Mouse (Mus musculus) hematopoietic multipotent progenitor cell, adult 10-12 weeks (in vitro differentiated cells): ENCODE measurements around the gene Vmn1r204. TPM values are rescaled to one million over a fixed set of nuclear protein-coding genes. Genes with fewer than 3 reads are reported as not detected.

ENCODE experiments used
- polyA plus RNA-seq: library from polyadenylated mRNA; stranded (reverse); fragments of >175 nt; gene quantifications from 2 replicates; pipeline ENCODE4 v1.2.3, GENCODE M21; 2012; ENCODE audit warnings: low replicate concordance

Gene Vmn1r204
- polyA plus RNA-seq = not detected in 2 replicates

DNA sequence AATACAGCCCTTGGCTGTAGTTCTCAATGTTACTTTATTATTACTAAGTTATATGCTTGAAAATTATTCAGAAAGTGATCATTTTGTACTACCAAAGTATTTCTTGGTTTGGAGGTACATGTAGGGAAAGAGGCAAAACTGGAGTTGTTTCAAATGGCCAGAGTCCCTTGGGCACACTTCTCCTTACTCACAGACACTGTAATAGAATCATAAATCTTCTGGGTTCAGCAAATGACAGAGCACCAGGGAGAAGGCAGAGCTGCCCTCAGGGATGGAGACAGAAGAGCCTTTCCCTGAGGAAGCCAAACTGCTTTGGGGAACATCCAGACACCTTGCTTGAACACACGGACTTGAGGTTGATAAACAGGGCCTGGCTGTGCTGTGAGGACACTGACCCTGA lies at the start of gene Vmn1r204:
TSS of gene Vmn1r204 (plus strand) at position 301 of the 400 bp plus-strand sequence.

DNA sequence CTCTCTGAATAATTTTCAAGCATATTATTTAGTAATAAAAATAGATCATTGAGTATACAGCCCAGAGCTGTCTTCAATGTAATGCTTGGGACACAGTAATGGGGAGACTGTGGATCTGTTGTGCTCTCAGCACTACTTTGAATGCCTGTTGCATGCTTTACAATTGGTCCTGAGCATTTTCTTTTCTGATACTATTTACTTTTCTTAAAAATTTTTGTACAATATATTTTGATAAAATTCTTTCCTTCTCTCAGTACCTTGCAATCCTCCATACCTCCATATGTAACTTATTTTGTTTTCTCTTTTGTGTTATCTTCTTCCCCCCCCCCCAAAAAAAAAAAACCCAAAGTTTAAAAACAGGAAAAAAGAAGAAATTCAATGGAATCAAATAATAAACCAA lies 47.7 kb upstream of the Vmn1r204 start, which contains the start of gene Vmn1r202:
TSS of gene Vmn1r202 (minus strand) at position 101 of the 400 bp plus-strand sequence.

DNA sequence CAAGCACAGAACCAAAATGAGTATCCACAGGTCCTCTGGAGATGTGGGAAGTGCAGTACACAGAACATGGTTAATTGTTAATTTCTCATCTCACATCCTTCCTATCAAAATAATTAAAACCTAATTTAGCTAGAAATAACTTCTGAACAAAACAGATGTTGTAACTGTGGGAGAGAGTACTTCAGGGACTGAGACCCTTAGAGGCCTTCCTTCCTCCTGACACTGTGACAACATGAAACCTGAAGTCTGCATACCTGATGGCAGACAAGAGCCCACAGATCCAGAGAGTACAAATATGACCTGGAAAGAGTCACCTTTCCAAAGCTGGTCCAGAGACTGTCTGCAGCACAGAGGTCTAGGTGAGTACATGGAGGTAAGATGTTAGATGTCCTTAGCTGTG lies 35.2 kb upstream of the Vmn1r204 start, which contains the start of gene Vmn1r203:
TSS of gene Vmn1r203 (plus strand) at position 301 of the 400 bp plus-strand sequence.

DNA sequence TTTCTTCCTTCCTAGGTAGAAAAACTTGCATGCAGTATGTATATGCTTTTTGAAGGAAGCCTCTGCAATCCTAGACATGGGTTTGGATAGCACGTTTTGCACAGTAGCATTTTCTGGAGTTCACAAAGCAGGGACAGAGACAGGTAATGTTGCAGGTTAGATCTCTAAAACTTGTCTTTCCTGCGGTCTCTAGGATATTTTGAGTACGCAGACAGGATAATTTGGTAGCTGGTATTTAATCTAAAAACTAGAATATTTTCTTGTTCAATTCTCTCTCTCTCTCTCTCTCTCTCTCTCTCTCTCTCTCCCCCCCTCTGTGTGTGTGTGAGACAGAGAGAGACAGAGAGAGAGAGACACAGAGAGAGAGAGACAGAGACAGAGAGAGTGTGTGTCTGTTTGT lies 39.9 kb downstream of the Vmn1r204 start, which contains the start of gene Vmn1r205:
TSS of gene Vmn1r205 (minus strand) at position 101 of the 400 bp plus-strand sequence.

Other genes with a start within 250 kb of the Vmn1r204 start
- not detected in 2 replicates for gene Vmn1r197, start 228.6 kb upstream of the Vmn1r204 start, polyA plus RNA-seq
- not detected in 2 replicates for gene Vmn1r198, start 202.8 kb upstream of the Vmn1r204 start, polyA plus RNA-seq
- gene Vmn1r199, start 173.4 kb upstream of the Vmn1r204 start, polyA plus RNA-seq = not detected in 2 replicates
- not detected in 2 replicates for gene Vmn1r200, start 162.8 kb upstream of the Vmn1r204 start, polyA plus RNA-seq
- not detected in 2 replicates for gene Vmn1r201, start 81.3 kb upstream of the Vmn1r204 start, polyA plus RNA-seq
- gene Vmn1r202, start 47.8 kb upstream of the Vmn1r204 start, polyA plus RNA-seq = not detected in 2 replicates
- gene Vmn1r203, start 35.1 kb upstream of the Vmn1r204 start, polyA plus RNA-seq = not detected in 2 replicates
- not detected in 2 replicates for gene Vmn1r205, start 39.8 kb downstream of the Vmn1r204 start, polyA plus RNA-seq
- not detected in 2 replicates for gene Vmn1r206, start 71.1 kb downstream of the Vmn1r204 start, polyA plus RNA-seq
- not detected in 2 replicates for gene Vmn1r207-ps, start 176.4 kb downstream of the Vmn1r204 start, polyA plus RNA-seq
- gene Vmn1r208, start 224.2 kb downstream of the Vmn1r204 start, polyA plus RNA-seq = not detected in 2 replicates